Mouse (Mus musculus) heart, adult 2 months (tissue): Measurements from ENCODE around the gene Gcm1.

Experiments used
- CTCF ChIP-seq: fragments of 200-600 bp; IDR thresholded peaks from 2 replicates; pipeline ENCODE4 v1.8.1; 2022; ENCODE audit warnings: antibody characterized with exemption, mild to moderate bottlenecking, moderate library complexity
- EP300 ChIP-seq: fragments of 200-500 bp; IDR thresholded peaks from 2 replicates; pipeline ENCODE4 v1.6.1; 2011; ENCODE audit warnings: low read depth, low read length, control low read depth; ENCODE audit not compliant: insufficient read depth
- POLR2A ChIP-seq: fragments of 200-500 bp; IDR thresholded peaks from 2 replicates; pipeline ENCODE4 v1.6.1; 2011; ENCODE audit warnings: mild to moderate bottlenecking, low read depth, low read length, control low read depth; ENCODE audit not compliant: insufficient read depth

GRCm38 (mm10) chr9:78088521-78088920 is 36.8 kb downstream of the Gcm1 start:
- TF ChIP-seq EP300 = no peak
- no peak for TF ChIP-seq CTCF
- no peak for TF ChIP-seq POLR2A
